Mouse (Mus musculus) naive thymus-derived CD4-positive, alpha-beta T cell, adult 2 months (primary cell): Measurements from ENCODE around the gene Acmsd.
"Not testable (repeated sequence)": the region's sequence is repeated elsewhere in the genome, so short reads cannot be mapped to it uniquely, and the experiment has no call there.

Experiments used
- DNase-seq: peaks from one replicate; pipeline ENCODE4 v3.0.0-alpha.2; 2011; ENCODE audit warnings: low read depth

Gene Acmsd

GRCm38 (mm10) chr1:127729096-127729495 lies at the start of gene Acmsd:
TSS of gene Acmsd (plus strand) at chr1:127729413.
- DNase-seq, result no peak

- DNase-seq, result peak; percentile 55
These were observed 49.6 kb upstream of the Acmsd start, which contains the start of gene Tmem163 for GRCm38 (mm10) chr1:127679498-127680133. TSS of gene Tmem163 (minus strand) at chr1:127679548.

- no peak for DNase-seq
These were observed 32.7 kb upstream of the Acmsd start for GRCm38 (mm10) chr1:127696533-127696932.

GRCm38 (mm10) chr1:127702187-127702586 lies 27.0 kb upstream of the Acmsd start:
- DNase-seq, result no peak

- no peak for DNase-seq
These were observed 22.9 kb upstream of the Acmsd start for GRCm38 (mm10) chr1:127706269-127706668.

GRCm38 (mm10) chr1:127716441-127716840 lies 12.8 kb upstream of the Acmsd start:
- DNase-seq, result no peak

GRCm38 (mm10) chr1:127718290-127718689 lies 10.9 kb upstream of the Acmsd start:
- no peak for DNase-seq

- DNase-seq, result no peak
These were observed 5.6 kb upstream of the Acmsd start for GRCm38 (mm10) chr1:127723596-127723995.

- no peak for DNase-seq
These were observed 1.9 kb downstream of the Acmsd start for GRCm38 (mm10) chr1:127731086-127731485.

- no peak for DNase-seq
These were observed 3.2 kb downstream of the Acmsd start for GRCm38 (mm10) chr1:127732435-127732834.

GRCm38 (mm10) chr1:127732841-127733240 lies 3.6 kb downstream of the Acmsd start:
- no peak for DNase-seq

GRCm38 (mm10) chr1:127735356-127735755 lies 6.1 kb downstream of the Acmsd start:
- DNase-seq, result no peak

GRCm38 (mm10) chr1:127750401-127751102 lies 21.3 kb downstream of the Acmsd start:
- no peak for DNase-seq

- DNase-seq, result no peak
These were observed 26.6 kb downstream of the Acmsd start for GRCm38 (mm10) chr1:127755806-127756205.

GRCm38 (mm10) chr1:127756331-127757163 lies 27.3 kb downstream of the Acmsd start:
- DNase-seq, result no peak

- not testable (repeated sequence) for DNase-seq
These were observed 27.9 kb downstream of the Acmsd start for GRCm38 (mm10) chr1:127757164-127757545.

GRCm38 (mm10) chr1:127765468-127765867 lies 36.3 kb downstream of the Acmsd start:
- DNase-seq, result no peak

GRCm38 (mm10) chr1:127766741-127767140 lies 37.5 kb downstream of the Acmsd start:
- no peak for DNase-seq

- DNase-seq, result no peak
These were observed 44.1 kb downstream of the Acmsd start for GRCm38 (mm10) chr1:127773198-127773802.

- DNase-seq, result peak; percentile 99
These were observed 44.7 kb downstream of the Acmsd start, which contains the start of gene Ccnt2 for GRCm38 (mm10) chr1:127773803-127774500. TSS of gene Ccnt2 (plus strand) at chr1:127774164.

GRCm38 (mm10) chr1:127774501-127774880 lies 45.3 kb downstream of the Acmsd start:
- DNase-seq, result no peak
